Mouse (Mus musculus): ENCODE data around the gene Stum.
"Not testable (repeated sequence)": the region's sequence is repeated elsewhere in the genome, so short reads cannot be mapped to it uniquely, and the experiment has no call there.

Gene Stum

GRCm38 (mm10) chr1:180483399-180484291 lies at the start of gene Stum:
Gene Stum (minus strand): TSS chr1:180483504.
- peak; percentile 58 for DNase-seq (ENCODE audit: low read depth, low spot score)

- no peak for DNase-seq (ENCODE audit: low read depth, low spot score)
Observed at GRCm38 (mm10) chr1:180532671-180533070, 49.4 kb upstream of the Stum start.

- DNase-seq (ENCODE audit: low read depth, low spot score), result no peak
Observed at GRCm38 (mm10) chr1:180530457-180531263, 47.4 kb upstream of the Stum start.

GRCm38 (mm10) chr1:180529847-180530246 lies 46.5 kb upstream of the Stum start:
- no peak for DNase-seq (ENCODE audit: low read depth, low spot score)

GRCm38 (mm10) chr1:180525301-180525700 lies 42.0 kb upstream of the Stum start:
- no peak for DNase-seq (ENCODE audit: low read depth, low spot score)

GRCm38 (mm10) chr1:180523320-180523719 lies 40.0 kb upstream of the Stum start:
- no peak for DNase-seq (ENCODE audit: low read depth, low spot score)

GRCm38 (mm10) chr1:180520190-180520589 lies 36.9 kb upstream of the Stum start:
- no peak for DNase-seq (ENCODE audit: low read depth, low spot score)

GRCm38 (mm10) chr1:180519520-180519919 lies 36.2 kb upstream of the Stum start:
- no peak for DNase-seq (ENCODE audit: low read depth, low spot score)

- not testable (repeated sequence) for DNase-seq (ENCODE audit: low read depth, low spot score)
Observed at GRCm38 (mm10) chr1:180518899-180519298, 35.6 kb upstream of the Stum start.

- no peak for DNase-seq (ENCODE audit: low read depth, low spot score)
Observed at GRCm38 (mm10) chr1:180518412-180518811, 35.1 kb upstream of the Stum start.

GRCm38 (mm10) chr1:180517390-180518054 lies 34.2 kb upstream of the Stum start:
- no peak for DNase-seq (ENCODE audit: low read depth, low spot score)

GRCm38 (mm10) chr1:180514077-180514476 lies 30.8 kb upstream of the Stum start:
- no peak for DNase-seq (ENCODE audit: low read depth, low spot score)

GRCm38 (mm10) chr1:180510879-180511278 lies 27.6 kb upstream of the Stum start:
- DNase-seq (ENCODE audit: low read depth, low spot score), result no peak

- DNase-seq (ENCODE audit: low read depth, low spot score), result no peak
Observed at GRCm38 (mm10) chr1:180510442-180510841, 27.1 kb upstream of the Stum start.

- DNase-seq (ENCODE audit: low read depth, low spot score), result no peak
Observed at GRCm38 (mm10) chr1:180508662-180509061, 25.4 kb upstream of the Stum start.

- DNase-seq (ENCODE audit: low read depth, low spot score), result no peak
Observed at GRCm38 (mm10) chr1:180507291-180507791, 24.0 kb upstream of the Stum start.

- DNase-seq (ENCODE audit: low read depth, low spot score), result no peak
Observed at GRCm38 (mm10) chr1:180506341-180506740, 23.0 kb upstream of the Stum start.

- DNase-seq (ENCODE audit: low read depth, low spot score), result no peak
Observed at GRCm38 (mm10) chr1:180504899-180505298, 21.6 kb upstream of the Stum start.

- no peak for DNase-seq (ENCODE audit: low read depth, low spot score)
Observed at GRCm38 (mm10) chr1:180503484-180503883, 20.2 kb upstream of the Stum start.

- no peak for DNase-seq (ENCODE audit: low read depth, low spot score)
Observed at GRCm38 (mm10) chr1:180502566-180502965, 19.3 kb upstream of the Stum start.

- DNase-seq (ENCODE audit: low read depth, low spot score), result no peak
Observed at GRCm38 (mm10) chr1:180500641-180501040, 17.3 kb upstream of the Stum start.

GRCm38 (mm10) chr1:180500218-180500617 lies 16.9 kb upstream of the Stum start:
- DNase-seq (ENCODE audit: low read depth, low spot score), result no peak

Measured in WW6 (cell line).